Comparison of ENCODE assay signal across 10 mouse cellular contexts in the genomic region with DNA sequence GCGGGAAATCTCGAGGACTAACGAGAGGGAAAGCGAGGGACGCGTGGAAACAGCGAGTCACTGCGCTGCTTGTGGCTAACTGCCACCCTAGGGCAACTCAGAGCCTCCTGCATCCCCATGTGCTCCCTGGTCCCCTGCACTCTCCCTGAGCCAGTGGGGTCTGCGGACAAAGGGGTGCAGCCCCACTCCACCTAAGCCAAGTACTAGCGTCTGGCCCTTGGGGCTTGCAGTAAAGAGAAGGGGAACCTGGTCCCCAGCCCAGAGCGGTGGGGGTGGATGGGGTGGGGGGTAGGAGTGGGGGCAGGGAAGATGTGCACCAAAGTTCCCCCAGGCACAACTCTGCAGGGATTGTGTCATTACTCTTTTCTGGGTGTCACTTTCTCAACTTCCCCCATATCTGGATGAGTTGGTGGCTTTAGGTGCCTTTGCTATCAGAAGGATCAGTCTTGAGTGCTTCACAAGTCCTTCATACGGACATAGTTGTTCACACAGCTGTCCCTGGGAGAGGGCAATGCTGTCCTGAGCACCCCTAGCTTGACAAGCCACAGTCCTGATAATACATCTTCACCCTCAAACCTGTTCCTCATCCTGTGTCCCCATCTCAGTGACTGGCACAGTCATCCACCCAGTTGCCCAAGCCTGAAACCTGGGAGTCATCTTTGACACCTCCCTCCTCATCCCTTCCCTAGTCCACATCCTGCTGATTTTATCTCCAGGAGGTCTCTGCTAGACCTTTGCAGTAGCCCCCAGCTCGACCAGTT. TPM values are rescaled to one million over a fixed set of nuclear protein-coding genes. Genes with fewer than 3 reads are reported as not detected.
DNase-seq lines count a peak whose midpoint lies in the region; ATAC-seq and TF ChIP-seq lines count a peak whose summit lies in the region.
"Had no signal": no experiment of that assay in that cellular context is flagged by ENCODE, and none has a peak within 500 bp of the region (broad histone marks: within the 10 kb centered on the region; RNA-seq: fewer than 3 reads in every experiment).

No protein-coding gene starts in this region.

- H3K4me3 ChIP-seq in heart, embryonic 15.5 days, result peak overlapping the region; percentile 24
- peak overlapping the region; percentile 67; the same call in 1 of the 2 replicates for H3K4me3 ChIP-seq in G1E (ENCODE audit: low read depth, low read length)

- H3K36me3 ChIP-seq in heart, embryonic 15.5 days, result no peaks in the 10 kb centered on the region
- peaks cover 17% of the 10 kb centered on the region for H3K36me3 ChIP-seq in G1E (replicated peaks)

- H3K9me3 ChIP-seq in heart, embryonic 15.5 days (replicated peaks), result no peaks in the 10 kb centered on the region
- no peaks in the 10 kb centered on the region for H3K9me3 ChIP-seq in G1E (replicated peaks)

- H3K27me3 ChIP-seq in heart, embryonic 15.5 days, result no peaks in the 10 kb centered on the region
- no peaks in the 10 kb centered on the region for H3K27me3 ChIP-seq in G1E (ENCODE audit: insufficient read depth, low read length)
- H3K27me3 ChIP-seq: CH12.LX had no signal

- no peak overlapping the region for H3K27ac ChIP-seq in heart, embryonic 15.5 days

- WGBS in heart, embryonic 15.5 days, result 20% methylated on average over 13 of the region's 13 CpGs

- TF ChIP-seq CTCF in G1E (IDR thresholded peaks at IDR 0.05; ENCODE audit: low read depth, low read length), result no peak

- peak overlapping the region; percentile 55 for H3K4me2 ChIP-seq in heart, embryonic 15.5 days

- ATAC-seq in heart, embryonic 15.5 days (replicated peaks; ENCODE audit: insufficient number of reproducible peaks, insufficient read depth, low FRiP score, low read depth), result no peak
- no peak for ATAC-seq in G1E (ENCODE audit: extremely low read depth, insufficient number of reproducible peaks, low FRiP score, poor library complexity, severe bottlenecking)
- ATAC-seq in granulocyte monocyte progenitor cell, adult 5-6 weeks (replicated peaks; ENCODE audit: poor library complexity, severe bottlenecking), result peak; percentile 66
- peak; percentile 65 for ATAC-seq in megakaryocyte, adult 5-6 weeks (ENCODE audit: poor library complexity, severe bottlenecking)

- peaks cover 9% of the 10 kb centered on the region for H3K4me1 ChIP-seq in heart, embryonic 15.5 days (replicated peaks)
- H3K4me1 ChIP-seq in G1E (ENCODE audit: insufficient read depth, low read depth, low read length), result peaks cover 42% of the 10 kb centered on the region

- intact Hi-C loops in heart, postnatal 10 days (cut with DNase I), result no loop called here

- no peak for DNase-seq in heart, postnatal 10 days
- no peak for DNase-seq in G1E (ENCODE audit: low spot score)
- no peak for DNase-seq in gastrocnemius, adult 18-20 months (ENCODE audit: low spot score)
- no peak for DNase-seq in T-cell, adult 2 months (ENCODE audit: low spot score)
- no peak for DNase-seq in cerebellum, adult 11-12 months
- DNase-seq: right cerebral cortex, adult 18-20 months had no signal

- H3K9ac ChIP-seq in heart, embryonic 15.5 days, result 0 out of 2 replicates have a peak overlapping the region, but pooled peaks have one; percentile 4

RNA-seq across cellular contexts. Expression of gene Ttc39a, which starts 11.9 kb away (rescaled TPM):
- polyA plus RNA-seq in heart, embryonic 15.5 days (2015; fragmentation: Nextera tagmentation; extraction: Ambion mirVana), result 5.9 and 7.0 TPM in 2 replicates
- 1 to 10 TPM; 2.8 to 4.1 TPM for total RNA-seq in heart, postnatal 10 days (2021)
- total RNA-seq in G1E (2014; fragmentation: Nextera tagmentation) (38.9 and 50.2 TPM in 2 replicates), G1E (2017) (40.4 and 48.0 TPM in 2 replicates)
- 28.9 and 30.9 TPM in 2 replicates for polyA plus RNA-seq in G1E (2012)
- total RNA-seq in granulocyte monocyte progenitor cell, adult 5-6 weeks (2014; fragmentation: Nextera tagmentation), result not detected in 2 replicates
- 0.72 and 2.4 TPM in 2 replicates for total RNA-seq in granulocyte monocyte progenitor cell, adult 5-6 weeks (2017)
- 0.29 TPM in 1 of 2 replicates, not detected in the other for total RNA-seq in megakaryocyte, adult 5-6 weeks (2015)
- 0.16 and 0.51 TPM in 2 replicates for total RNA-seq in megakaryocyte, adult 5-6 weeks (2017)
- under 1 TPM in 1 of 2 experiments, not detected in 1; 0.11 TPM for total RNA-seq in gastrocnemius, adult 18-20 months (2021)

Comparison
In these comparisons a context has a peak if more than half of its experiments do, and no peak if none do; other contexts are left out.
1. ATAC-seq: peak in granulocyte monocyte progenitor cell, adult 5-6 weeks (single experiment) and megakaryocyte, adult 5-6 weeks (single experiment); none in heart, embryonic 15.5 days (single experiment) and G1E (single experiment).
2. RNA of gene Ttc39a, which starts 11.9 kb away (total RNA-seq): 38.9 to 50.2 TPM in G1E; 2.8 to 4.1 TPM in heart, postnatal 10 days, 0.72 to 2.4 TPM in granulocyte monocyte progenitor cell, adult 5-6 weeks, 0.16 to 0.51 TPM in megakaryocyte, adult 5-6 weeks and 0.11 TPM in gastrocnemius, adult 18-20 months; every median in the first group is over 4 times any median in the second.